Mouse (Mus musculus) CH12.LX (cell line): ENCODE measurements at regions not wholly inside any gene's neighbourhood (a gene's known extent, or its start where the extent isn't known, plus 50 kb on each side); places are given as distances from the start of the nearest gene placed in this dataset.

Experiments used
- DNase-seq: peaks from one replicate; pipeline ENCODE4 v3.0.0-alpha.2; 2013; ENCODE audit errors: extremely low read depth
- H3K27ac ChIP-seq: 2 replicates; pipeline ENCODE4 v1.5.1; 2012; ENCODE audit warnings: low read depth, mild to moderate bottlenecking, control low read depth, moderate library complexity; ENCODE audit not compliant: insufficient read depth
- H3K27me3 ChIP-seq: replicated peaks from 2 replicates; pipeline ENCODE3; 2012; ENCODE audit warnings: inconsistent platforms
- H3K36me3 ChIP-seq, 2 experiments: replicated peaks in 1 of 2; 2 replicates each; pipeline versions ENCODE3 to v1.6.1; 2012; ENCODE audit warnings: inconsistent platforms in 1 of 2, low read length in 1 of 2, mild to moderate bottlenecking in 1 of 2, mixed read lengths in 1 of 2, moderate library complexity in 1 of 2; ENCODE audit not compliant: control insufficient read depth in 1 of 2, insufficient read depth in 1 of 2
- H3K4me1 ChIP-seq, 2 experiments: 2 replicates each; pipeline ENCODE4 v1.6.1; 2012; ENCODE audit warnings: inconsistent platforms in 1 of 2, moderate library complexity in 1 of 2; ENCODE audit not compliant: insufficient read depth in 2 of 2, control insufficient read depth in 1 of 2
- H3K4me2 ChIP-seq: 2 replicates; pipeline ENCODE4 v1.6.1; 2012; ENCODE audit warnings: low read depth, mild to moderate bottlenecking, control low read depth; ENCODE audit not compliant: poor library complexity, insufficient read depth, severe bottlenecking
- H3K4me3 ChIP-seq, 3 experiments: fragments of 150-350 bp in 1 of 3; sonication (generic) in 1 of 3; replicated peaks in 1 of 3; 2 replicates each; pipeline versions ENCODE3 to v1.5.1; 2011 to 2012; ENCODE audit warnings: low read depth in 2 of 3, low read length in 2 of 3, mild to moderate bottlenecking in 2 of 3, moderate library complexity in 2 of 3, control low read depth in 1 of 3, improper control_type of control experiment in 1 of 3, inconsistent platforms in 1 of 3, mixed read lengths in 1 of 3; ENCODE audit not compliant: poor library complexity in 1 of 3
- H3K79me2 ChIP-seq: replicated peaks from 2 replicates; pipeline ENCODE4 v1.6.1; 2012; ENCODE audit warnings: mild to moderate bottlenecking, moderate library complexity; ENCODE audit not compliant: control insufficient read depth, poor library complexity, insufficient read depth, severe bottlenecking; ENCODE audit errors: extremely low read depth
- H3K9ac ChIP-seq: 2 replicates; pipeline ENCODE4 v1.6.1; 2012; ENCODE audit warnings: low read depth, mild to moderate bottlenecking, control low read depth, moderate library complexity; ENCODE audit not compliant: insufficient read depth
- H3K9me3 ChIP-seq: replicated peaks from 2 replicates; pipeline ENCODE3; 2012; ENCODE audit warnings: low read length, inconsistent platforms, mixed read lengths
- CHD1 ChIP-seq: IDR thresholded peaks from 2 replicates; pipeline ENCODE4 v1.6.1; 2012; ENCODE audit warnings: low read depth, low read length, improper control_type of control experiment, inconsistent platforms
- CHD2 ChIP-seq: IDR thresholded peaks from 2 replicates; pipeline ENCODE4 v1.6.1; 2011; ENCODE audit warnings: low read length, improper control_type of control experiment
- ELF1 ChIP-seq: IDR thresholded peaks from 2 replicates; pipeline ENCODE4 v1.6.1; 2014; ENCODE audit warnings: low read depth, mild to moderate bottlenecking, inconsistent platforms, low read length, improper control_type of control experiment
- EP300 ChIP-seq: IDR thresholded peaks from 2 replicates; pipeline ENCODE4 v1.6.1; 2011; ENCODE audit warnings: low read length, improper control_type of control experiment
- ETS1 ChIP-seq: conservative IDR thresholded peaks from 2 replicates; pipeline ENCODE4 v1.6.1; 2012; ENCODE audit warnings: low read depth, mild to moderate bottlenecking, inconsistent platforms, low read length, improper control_type of control experiment, moderate library complexity
- GABPA ChIP-seq: IDR thresholded peaks from 2 replicates; pipeline ENCODE4 v1.6.1; 2012; ENCODE audit warnings: low read depth, low read length, improper control_type of control experiment, inconsistent platforms; ENCODE audit not compliant: insufficient replicate concordance
- JUN ChIP-seq: IDR thresholded peaks from 2 replicates; pipeline ENCODE4 v1.6.1; 2011; ENCODE audit warnings: low read depth, mild to moderate bottlenecking, low read length, improper control_type of control experiment, moderate library complexity; ENCODE audit not compliant: insufficient read depth
- JUND ChIP-seq: conservative IDR thresholded peaks from 2 replicates; pipeline ENCODE4 v1.6.1; 2011; ENCODE audit warnings: low read depth, low read length, improper control_type of control experiment
- KAT2A ChIP-seq: IDR thresholded peaks from 2 replicates; pipeline ENCODE4 v1.6.1; 2012; ENCODE audit warnings: low read length, improper control_type of control experiment, inconsistent platforms; ENCODE audit not compliant: insufficient replicate concordance
- MAZ ChIP-seq: IDR thresholded peaks from 2 replicates; pipeline ENCODE4 v1.6.1; 2012; ENCODE audit warnings: low read depth, mild to moderate bottlenecking, inconsistent platforms, low read length, improper control_type of control experiment, moderate library complexity
- MXI1 ChIP-seq: IDR thresholded peaks from 2 replicates; pipeline ENCODE4 v1.6.1; 2011; ENCODE audit warnings: mild to moderate bottlenecking, low read depth, low read length, improper control_type of control experiment
- PAX5 ChIP-seq: IDR thresholded peaks from 2 replicates; pipeline ENCODE4 v1.6.1; 2012; ENCODE audit warnings: low read length, inconsistent platforms, mixed read lengths
- POLR2AphosphoS2 ChIP-seq: IDR thresholded peaks from 2 replicates; pipeline ENCODE4 v1.6.1; 2011; ENCODE audit warnings: low read depth, low read length, improper control_type of control experiment
- SMC3 ChIP-seq: IDR thresholded peaks from 2 replicates; pipeline ENCODE4 v1.6.1; 2011; ENCODE audit warnings: low read depth, low read length, improper control_type of control experiment
- TBP ChIP-seq: conservative IDR thresholded peaks from 2 replicates; pipeline ENCODE4 v1.6.1; 2011; ENCODE audit warnings: low read depth, low read length, improper control_type of control experiment
- TCF12 ChIP-seq: IDR thresholded peaks from 2 replicates; pipeline ENCODE4 v1.6.1; 2014; ENCODE audit warnings: low read depth, mild to moderate bottlenecking, inconsistent platforms, low read length, improper control_type of control experiment
- USF1 ChIP-seq: IDR thresholded peaks from 2 replicates; pipeline ENCODE4 v1.6.1; 2014; ENCODE audit warnings: low read depth, mild to moderate bottlenecking, inconsistent platforms, low read length, improper control_type of control experiment
- ZKSCAN1 ChIP-seq: IDR thresholded peaks from 2 replicates; pipeline ENCODE4 v1.6.1; 2012; ENCODE audit warnings: low read depth, inconsistent platforms, low read length, improper control_type of control experiment, borderline replicate concordance
- ZMIZ1 ChIP-seq: IDR thresholded peaks from 2 replicates; pipeline ENCODE4 v1.6.1; 2012; ENCODE audit warnings: low read depth, mild to moderate bottlenecking, inconsistent platforms, low read length, improper control_type of control experiment
- ZNF384 ChIP-seq: IDR thresholded peaks from 2 replicates; pipeline ENCODE4 v1.6.1; 2012; ENCODE audit warnings: low read depth, low read length, improper control_type of control experiment, inconsistent platforms
- dilution Hi-C: fragments of 300-500 bp; cut with MboI; formaldehyde crosslinking; loops from 2 replicates; pipeline ENCODE4 v1.14.3; 2020; ENCODE audit warnings: low sequenced_read_pairs; ENCODE audit not compliant: extremely low pct_unique_long_range_greater_than_20kb, extremely low pct_ligation_motif_present
- in situ Hi-C: fragments of 300-500 bp; cut with MboI; formaldehyde crosslinking; loops from 3 replicates; pipeline ENCODE4 v1.14.3; 2019; ENCODE audit warnings: low sequenced_read_pairs, low pct_ligation_motif_present, low pct_unique_long_range_greater_than_20kb, mixed read lengths

GRCm38 (mm10) chr2:106431637-106432199, 261.4 kb upstream of the Mpped2 start:
- Histone ChIP-seq H3K4me3 (no peak overlapping the region), H3K27me3 (no peaks in the 10 kb centered on the region), H3K36me3 (no peaks in the 10 kb centered on the region), H3K27ac (no peak overlapping the region), H3K9me3 (peaks cover 76% of the 10 kb centered on the region), H3K4me1 (no peaks in the 10 kb centered on the region), H3K4me2 (no peak overlapping the region), H3K79me2 (no peaks in the 10 kb centered on the region), H3K9ac (no peak overlapping the region)
- TF ChIP-seq EP300 (no peak), GABPA (no peak), JUND (no peak), ZMIZ1 (no peak), SMC3 (no peak), CHD2 (no peak), TCF12 (no peak), ZNF384 (no peak), POLR2AphosphoS2 (no peak), CHD1 (no peak), TBP (no peak), MAZ (no peak), ETS1 (no peak), MXI1 (no peak)
- dilution Hi-C loops, result no loop called here
- no peak for DNase-seq
- in situ Hi-C loops, result no loop called here

GRCm38 (mm10) chr2:106436136-106436535, 256.9 kb upstream of the Mpped2 start:
- H3K27ac ChIP-seq, result no peak overlapping the region
- DNase-seq, result no peak
- in situ Hi-C loops, result no loop called here
- H3K9me3 ChIP-seq, result peaks cover 55% of the 10 kb centered on the region
- H3K79me2 ChIP-seq, result no peaks in the 10 kb centered on the region
- H3K27me3 ChIP-seq, result no peaks in the 10 kb centered on the region
- no peak overlapping the region for H3K4me3 ChIP-seq
- H3K36me3 ChIP-seq, result no peaks in the 10 kb centered on the region
- no peaks in the 10 kb centered on the region for H3K4me1 ChIP-seq
- H3K4me2 ChIP-seq, result no peak overlapping the region
- TF ChIP-seq MXI1 (no peak), TCF12 (no peak), SMC3 (no peak), PAX5 (no peak), ZKSCAN1 (no peak), USF1 (no peak), KAT2A (no peak), ELF1 (no peak), JUN (no peak)
- no peak overlapping the region for H3K9ac ChIP-seq
- dilution Hi-C loops, result no loop called here
